Mouse (Mus musculus) MEL (cell line): ENCODE results near the gene Zfp111.

ENCODE experiments used
- CTCF ChIP-seq, 3 experiments: IDR thresholded peaks in 2 of 3; conservative IDR thresholded peaks in 1 of 3; 2 replicates each; pipeline ENCODE4 v1.5.1; 2011 to 2012; ENCODE audit warnings: low read length in 3 of 3, low read depth in 2 of 3, mild to moderate bottlenecking in 2 of 3, improper control_type of control experiment in 1 of 3, inconsistent platforms in 1 of 3, mixed read lengths in 1 of 3, moderate library complexity in 1 of 3; ENCODE audit not compliant: control insufficient read depth in 1 of 3, insufficient read depth in 1 of 3, poor library complexity in 1 of 3, severe bottlenecking in 1 of 3
- NELFE ChIP-seq: IDR thresholded peaks from 2 replicates; pipeline ENCODE4 v1.6.1; 2011; ENCODE audit warnings: low read depth, low read length, improper control_type of control experiment
- POLR2A ChIP-seq, 2 experiments: IDR thresholded peaks; 2 replicates each; pipeline ENCODE4 v1.6.1; 2011 to 2012; ENCODE audit warnings: low read length in 2 of 2, mild to moderate bottlenecking in 2 of 2, control low read depth in 1 of 2, improper control_type of control experiment in 1 of 2, low read depth in 1 of 2, moderate library complexity in 1 of 2; ENCODE audit not compliant: control insufficient read depth in 1 of 2, insufficient read depth in 1 of 2, poor library complexity in 1 of 2
- SMC3 ChIP-seq: IDR thresholded peaks from 2 replicates; pipeline ENCODE4 v1.6.1; 2011; ENCODE audit warnings: low read depth, low read length, improper control_type of control experiment
- TBP ChIP-seq: IDR thresholded peaks from 2 replicates; pipeline ENCODE4 v1.8.0; 2011; ENCODE audit warnings: low read depth, low read length, improper control_type of control experiment

DNA sequence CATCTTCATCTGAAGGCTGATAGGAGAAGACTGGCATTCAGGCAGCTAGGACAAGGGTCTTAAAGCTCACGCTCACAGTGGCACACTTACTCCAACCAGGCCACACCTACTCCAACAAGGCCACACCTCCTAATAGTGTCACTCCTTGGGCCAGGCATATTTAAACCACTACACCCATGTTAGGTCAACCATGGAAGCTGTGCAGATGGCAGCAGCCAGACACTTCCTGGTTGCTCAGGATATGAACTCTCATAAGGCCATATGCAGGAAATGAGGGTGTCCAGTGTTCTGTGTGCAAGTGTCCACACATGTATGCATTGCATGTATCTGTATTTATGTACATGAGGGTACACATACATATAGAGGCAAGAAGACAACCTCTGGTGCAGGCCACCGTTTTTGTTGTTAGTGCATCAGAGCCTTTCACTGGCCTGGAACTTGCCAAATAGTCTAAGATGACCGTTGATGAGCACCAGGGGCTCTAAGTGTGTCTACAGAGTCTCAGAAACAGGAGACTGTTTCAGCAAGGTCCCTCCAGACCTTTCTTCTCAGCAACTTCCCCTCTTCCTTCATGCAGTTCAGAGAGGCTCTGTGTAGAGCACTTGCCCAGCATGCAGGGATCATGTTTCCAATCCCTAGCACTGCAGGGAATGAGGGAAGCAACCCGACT, 22.2 kb downstream of the Zfp111 start:
- TF ChIP-seq CTCF (IDR thresholded peaks at IDR 0.05 in 2 of 3, conservative IDR thresholded peaks at IDR 0.05 in 1 of 3; ENCODE audit: control insufficient read depth in 1 of 3, insufficient read depth in 1 of 3, low read depth in 2 of 3, low read length in 3 of 3, poor library complexity in 1 of 3, severe bottlenecking in 1 of 3) (no peak), SMC3 (no peak), TBP (no peak), POLR2A (IDR thresholded peaks at IDR 0.05; ENCODE audit: control insufficient read depth in 1 of 2, insufficient read depth in 1 of 2, low read depth in 1 of 2, low read length in 2 of 2, poor library complexity in 1 of 2) (no peak), NELFE (no peak)
